Mouse (Mus musculus) CH12.LX (cell line): ENCODE measurements at regions not wholly inside any gene's neighbourhood (a gene's known extent, or its start where the extent isn't known, plus 50 kb on each side); places are given as distances from the start of the nearest gene placed in this dataset.
A peak's percentile ranks its signal among the peaks of the same experiment; 100 is the strongest.

Experiments
- DNase-seq: peaks from one replicate; pipeline ENCODE4 v3.0.0-alpha.2; 2013; ENCODE audit errors: extremely low read depth
- H3K27ac ChIP-seq: 2 replicates; pipeline ENCODE4 v1.5.1; 2012; ENCODE audit warnings: low read depth, mild to moderate bottlenecking, control low read depth, moderate library complexity; ENCODE audit not compliant: insufficient read depth
- H3K27me3 ChIP-seq: replicated peaks from 2 replicates; pipeline ENCODE3; 2012; ENCODE audit warnings: inconsistent platforms
- H3K36me3 ChIP-seq, 2 experiments: replicated peaks in 1 of 2; 2 replicates each; pipeline versions ENCODE3 to v1.6.1; 2012; ENCODE audit warnings: inconsistent platforms in 1 of 2, low read length in 1 of 2, mild to moderate bottlenecking in 1 of 2, mixed read lengths in 1 of 2, moderate library complexity in 1 of 2; ENCODE audit not compliant: control insufficient read depth in 1 of 2, insufficient read depth in 1 of 2
- H3K4me1 ChIP-seq, 2 experiments: 2 replicates each; pipeline ENCODE4 v1.6.1; 2012; ENCODE audit warnings: inconsistent platforms in 1 of 2, moderate library complexity in 1 of 2; ENCODE audit not compliant: insufficient read depth in 2 of 2, control insufficient read depth in 1 of 2
- H3K4me2 ChIP-seq: 2 replicates; pipeline ENCODE4 v1.6.1; 2012; ENCODE audit warnings: low read depth, mild to moderate bottlenecking, control low read depth; ENCODE audit not compliant: poor library complexity, insufficient read depth, severe bottlenecking
- H3K4me3 ChIP-seq, 3 experiments: fragments of 150-350 bp in 1 of 3; sonication (generic) in 1 of 3; replicated peaks in 1 of 3; 2 replicates each; pipeline versions ENCODE3 to v1.5.1; 2011 to 2012; ENCODE audit warnings: low read depth in 2 of 3, low read length in 2 of 3, mild to moderate bottlenecking in 2 of 3, moderate library complexity in 2 of 3, control low read depth in 1 of 3, improper control_type of control experiment in 1 of 3, inconsistent platforms in 1 of 3, mixed read lengths in 1 of 3; ENCODE audit not compliant: poor library complexity in 1 of 3
- H3K79me2 ChIP-seq: replicated peaks from 2 replicates; pipeline ENCODE4 v1.6.1; 2012; ENCODE audit warnings: mild to moderate bottlenecking, moderate library complexity; ENCODE audit not compliant: control insufficient read depth, poor library complexity, insufficient read depth, severe bottlenecking; ENCODE audit errors: extremely low read depth
- H3K9ac ChIP-seq: 2 replicates; pipeline ENCODE4 v1.6.1; 2012; ENCODE audit warnings: low read depth, mild to moderate bottlenecking, control low read depth, moderate library complexity; ENCODE audit not compliant: insufficient read depth
- H3K9me3 ChIP-seq: replicated peaks from 2 replicates; pipeline ENCODE3; 2012; ENCODE audit warnings: low read length, inconsistent platforms, mixed read lengths
- ETS1 ChIP-seq: conservative IDR thresholded peaks from 2 replicates; pipeline ENCODE4 v1.6.1; 2012; ENCODE audit warnings: low read depth, mild to moderate bottlenecking, inconsistent platforms, low read length, improper control_type of control experiment, moderate library complexity
- JUN ChIP-seq: IDR thresholded peaks from 2 replicates; pipeline ENCODE4 v1.6.1; 2011; ENCODE audit warnings: low read depth, mild to moderate bottlenecking, low read length, improper control_type of control experiment, moderate library complexity; ENCODE audit not compliant: insufficient read depth
- KAT2A ChIP-seq: IDR thresholded peaks from 2 replicates; pipeline ENCODE4 v1.6.1; 2012; ENCODE audit warnings: low read length, improper control_type of control experiment, inconsistent platforms; ENCODE audit not compliant: insufficient replicate concordance
- MAX ChIP-seq: IDR thresholded peaks from 2 replicates; pipeline ENCODE4 v1.6.1; 2011; ENCODE audit warnings: low read length, improper control_type of control experiment
- MXI1 ChIP-seq: IDR thresholded peaks from 2 replicates; pipeline ENCODE4 v1.6.1; 2011; ENCODE audit warnings: mild to moderate bottlenecking, low read depth, low read length, improper control_type of control experiment
- NELFE ChIP-seq: IDR thresholded peaks from 2 replicates; pipeline ENCODE4 v1.6.1; 2011; ENCODE audit warnings: low read depth, low read length, improper control_type of control experiment
- RAD21 ChIP-seq: IDR thresholded peaks from 2 replicates; pipeline ENCODE4 v1.6.1; 2011; ENCODE audit warnings: low read depth, mild to moderate bottlenecking, low read length, improper control_type of control experiment, moderate library complexity
- SIN3A ChIP-seq: IDR thresholded peaks from 2 replicates; pipeline ENCODE4 v1.6.1; 2012; ENCODE audit warnings: low read length, improper control_type of control experiment, inconsistent platforms
- ZNF384 ChIP-seq: IDR thresholded peaks from 2 replicates; pipeline ENCODE4 v1.6.1; 2012; ENCODE audit warnings: low read depth, low read length, improper control_type of control experiment, inconsistent platforms
- dilution Hi-C: fragments of 300-500 bp; cut with MboI; formaldehyde crosslinking; loops from 2 replicates; pipeline ENCODE4 v1.14.3; 2020; ENCODE audit warnings: low sequenced_read_pairs; ENCODE audit not compliant: extremely low pct_unique_long_range_greater_than_20kb, extremely low pct_ligation_motif_present
- in situ Hi-C: fragments of 300-500 bp; cut with MboI; formaldehyde crosslinking; loops from 3 replicates; pipeline ENCODE4 v1.14.3; 2019; ENCODE audit warnings: low sequenced_read_pairs, low pct_ligation_motif_present, low pct_unique_long_range_greater_than_20kb, mixed read lengths

DNA sequence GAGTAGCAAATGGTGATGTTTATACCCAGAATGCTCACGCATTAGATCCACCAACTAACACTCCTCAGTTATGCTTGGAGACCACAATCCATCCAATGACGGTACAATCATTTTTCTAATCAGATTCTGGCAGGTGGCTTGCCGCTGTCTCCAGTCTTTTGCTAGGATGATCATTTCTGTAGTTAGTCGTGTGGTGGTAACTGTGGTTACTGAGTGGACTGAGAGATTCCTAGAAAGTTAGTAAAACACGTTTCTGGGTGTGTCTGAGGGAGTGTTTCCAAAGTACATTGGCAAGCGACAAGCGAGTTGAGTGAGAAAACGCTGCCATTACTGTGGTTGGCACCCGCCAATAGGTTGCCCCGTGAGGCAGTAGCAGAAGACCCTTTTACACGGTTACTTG, 58.8 kb upstream of the Bmp2k start:
- no peak overlapping the region for H3K4me2 ChIP-seq
- peaks cover 4 to 13% of the 10 kb centered on the region in 2 experiments; a peak in 3 of 4 replicates for H3K4me1 ChIP-seq
- DNase-seq: no peak
- H3K27ac ChIP-seq: no peak overlapping the region
- H3K36me3 ChIP-seq: no peaks in the 10 kb centered on the region
- dilution Hi-C loops: no loop called here
- TF ChIP-seq KAT2A (no peak), MAX (no peak), JUN (no peak), SIN3A (no peak), NELFE (no peak)
- H3K9ac ChIP-seq: no peak overlapping the region
- no peak overlapping the region for H3K4me3 ChIP-seq
- no peaks in the 10 kb centered on the region for H3K27me3 ChIP-seq
- no peaks in the 10 kb centered on the region for H3K79me2 ChIP-seq
- no peaks in the 10 kb centered on the region for H3K9me3 ChIP-seq
- in situ Hi-C loops: no loop called here

DNA sequence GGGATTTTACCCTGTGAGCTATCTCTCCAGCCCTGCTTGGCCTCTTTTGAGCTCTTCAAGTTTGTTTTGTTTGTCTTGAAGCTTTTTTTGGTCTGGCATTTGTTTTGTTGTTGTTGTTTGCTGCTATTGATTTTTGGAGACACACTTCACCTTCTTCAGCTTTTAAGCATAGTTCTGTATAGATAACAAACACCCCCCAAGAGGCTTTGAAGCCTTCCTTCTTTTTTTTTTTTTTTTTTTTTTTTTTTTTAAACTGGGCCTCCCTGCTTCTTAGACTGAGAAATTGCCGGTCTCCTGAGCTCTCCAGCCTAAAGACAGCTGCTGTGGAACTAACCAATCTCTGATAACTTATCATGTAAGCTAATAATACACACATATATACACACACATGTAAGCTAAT, 58.2 kb upstream of the Bmp2k start:
- H3K9ac ChIP-seq: no peak overlapping the region
- TF ChIP-seq ETS1: no peak
- peak; percentile 54 for TF ChIP-seq ZNF384
- TF ChIP-seq, all 38 proteins: peak for 1
- in situ Hi-C loops (no loop called here), dilution Hi-C loops (no loop called here)
- H3K4me1 ChIP-seq: peaks cover 4 to 13% of the 10 kb centered on the region in 2 experiments; a peak in 3 of 4 replicates
- H3K36me3 ChIP-seq: no peaks in the 10 kb centered on the region
- no peak for DNase-seq
- no peak overlapping the region for H3K27ac ChIP-seq
- no peaks in the 10 kb centered on the region for H3K9me3 ChIP-seq
- H3K79me2 ChIP-seq: no peaks in the 10 kb centered on the region
- no peak overlapping the region for H3K4me3 ChIP-seq
- no peaks in the 10 kb centered on the region for H3K27me3 ChIP-seq
- no peak overlapping the region for H3K4me2 ChIP-seq

DNA sequence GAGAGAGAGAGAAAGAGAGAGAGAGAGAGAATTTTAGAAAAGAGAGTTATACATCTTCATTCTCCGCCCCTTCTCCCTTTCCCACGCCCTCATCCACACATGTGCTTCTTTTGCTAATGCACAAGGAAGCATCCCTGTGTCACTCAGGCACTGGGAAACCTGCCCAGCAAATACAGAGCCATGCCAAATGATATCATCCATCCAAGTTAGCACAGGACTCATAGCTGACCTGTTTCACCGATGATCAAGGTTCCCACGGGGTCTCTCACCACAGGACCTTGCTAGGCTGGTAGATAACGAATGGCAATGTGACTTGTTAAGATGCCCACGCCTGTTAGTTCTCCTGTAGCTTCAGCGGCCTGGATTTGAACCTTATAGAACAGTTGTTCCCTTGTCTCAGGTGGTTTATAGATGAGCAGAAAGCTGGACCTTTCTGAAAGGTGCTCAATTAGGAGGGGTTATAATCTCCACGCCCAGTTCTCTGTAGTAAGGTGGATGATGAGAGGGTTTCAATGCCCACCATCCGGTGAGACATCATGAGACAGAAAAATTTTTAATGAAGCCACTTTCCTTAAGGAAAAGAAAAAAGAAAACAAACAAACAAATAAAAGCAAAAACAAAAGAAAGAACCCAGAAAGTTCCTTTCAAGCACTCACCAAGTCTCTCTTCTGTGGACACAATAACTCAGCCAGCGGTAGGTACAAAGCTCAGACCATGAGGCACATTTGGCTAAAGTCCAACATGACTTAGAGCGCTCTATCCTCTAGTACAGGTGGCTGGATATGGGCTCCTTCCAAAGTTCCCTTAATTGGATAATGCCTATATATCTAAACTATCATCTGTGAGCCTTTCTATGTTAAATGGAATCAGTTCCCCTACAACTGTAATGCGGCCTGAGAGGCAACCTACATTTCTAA, 57.1 kb upstream of the Bmp2k start:
- no peak overlapping the region for H3K9ac ChIP-seq
- H3K27me3 ChIP-seq: no peaks in the 10 kb centered on the region
- H3K36me3 ChIP-seq: no peaks in the 10 kb centered on the region
- H3K27ac ChIP-seq: no peak overlapping the region
- in situ Hi-C loops (no loop called here), dilution Hi-C loops (no loop called here)
- H3K9me3 ChIP-seq: no peaks in the 10 kb centered on the region
- H3K4me2 ChIP-seq: no peak overlapping the region
- H3K4me3 ChIP-seq: no peak overlapping the region
- peaks cover 4 to 13% of the 10 kb centered on the region in 2 experiments; a peak in 3 of 4 replicates for H3K4me1 ChIP-seq
- TF ChIP-seq RAD21: no peak
- TF ChIP-seq ZNF384: no peak
- TF ChIP-seq MXI1: no peak
- TF ChIP-seq, all 38 proteins: peak for 0
- H3K79me2 ChIP-seq: no peaks in the 10 kb centered on the region
- no peak for DNase-seq
